Mouse (Mus musculus) left cerebral cortex, adult 9 months (tissue): ENCODE data around the gene Fam89b.

Source experiments
- DNase-seq, 2 experiments: peaks; one replicate each; pipeline ENCODE4 v3.0.0; 2022; ENCODE audit warnings: low spot score in 2 of 2

The Fam89b gene

DNA sequence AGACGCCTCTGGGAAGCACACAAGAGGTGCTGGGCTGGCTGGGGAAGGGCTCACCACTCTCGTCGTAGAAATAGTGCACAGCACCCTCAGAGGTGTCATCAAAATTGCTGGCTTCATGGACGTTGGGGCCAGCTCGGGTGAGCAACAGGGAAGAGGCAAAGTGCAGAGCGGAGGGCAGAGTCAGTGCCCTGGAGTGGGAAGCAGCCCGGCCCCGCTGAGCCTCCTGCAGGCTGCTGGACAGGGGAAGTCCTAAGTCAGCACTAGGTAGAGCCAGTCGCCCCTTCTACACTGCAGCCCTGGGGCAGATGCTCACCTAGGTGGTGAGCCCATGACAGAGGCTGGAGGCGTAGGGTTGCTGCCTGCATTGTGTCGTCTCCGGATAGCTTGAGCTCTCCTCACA is 45.2 kb downstream of the Fam89b start:
- DNase-seq = no peak

GRCm38 (mm10) chr19:5680432-5680831 is 49.0 kb downstream of the Fam89b start:
- DNase-seq = no peak
